Mouse (Mus musculus) spleen, adult 2 months (tissue): Measurements from ENCODE around the gene Npc1l1.

ENCODE experiments used
- CTCF ChIP-seq: fragments of 200-500 bp; IDR thresholded peaks from 2 replicates; pipeline ENCODE4 v1.5.1; 2011; ENCODE audit warnings: mild to moderate bottlenecking, inconsistent platforms; ENCODE audit not compliant: insufficient read depth, insufficient read length, insufficient replicate concordance; ENCODE audit errors: extremely low read depth
- POLR2A ChIP-seq: fragments of 200-500 bp; IDR thresholded peaks from 2 replicates; pipeline ENCODE4 v1.6.1; 2011; ENCODE audit warnings: low read depth, low read length, inconsistent platforms

DNA sequence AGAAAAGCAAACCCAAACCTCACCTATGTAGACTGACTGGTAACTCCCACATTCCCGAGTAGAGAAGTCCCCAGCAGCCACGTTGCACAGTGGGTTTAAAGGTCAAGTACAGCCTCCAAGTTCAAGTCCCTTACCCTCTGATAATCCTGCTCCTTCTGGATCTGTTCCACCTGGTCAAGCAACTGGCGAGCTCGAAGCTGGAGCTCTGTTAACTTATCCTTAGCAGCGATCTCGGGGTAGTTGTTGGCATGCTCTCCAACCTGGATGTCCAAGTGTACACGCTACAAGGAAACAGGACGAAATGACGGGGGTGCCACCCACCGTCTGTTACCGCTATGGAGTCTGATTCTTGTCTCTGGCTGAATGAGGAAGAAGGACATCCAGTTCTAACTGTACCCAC lies 43.7 kb upstream of the Npc1l1 start:
- TF ChIP-seq CTCF (no peak), POLR2A (no peak)
